Mouse (Mus musculus) kidney, postnatal 0 days (tissue): Measurements from ENCODE around the gene Olfr58. TPM values are rescaled to one million over a fixed set of nuclear protein-coding genes. Genes with fewer than 3 reads are reported as not detected.
"Not testable (repeated sequence)": the region's sequence is repeated elsewhere in the genome, so short reads cannot be mapped to it uniquely, and the experiment has no call there.

ENCODE experiments used
- ATAC-seq: fragments of 200-750 bp; cut with Nextera tagmentation; replicated peaks from 2 replicates; pipeline ENCODE4 v1.8.0; 2017; ENCODE audit warnings: low read depth, moderate number of reproducible peaks, moderate TSS enrichment, moderate library complexity; ENCODE audit not compliant: low FRiP score
- DNase-seq: peaks from one replicate; pipeline ENCODE4 v3.0.0-alpha.2; 2016; ENCODE audit warnings: low spot score
- H3K27ac ChIP-seq: fragments of 300-500 bp; sonication (generic); 2 replicates; pipeline ENCODE4 v1.5.1; 2014; ENCODE audit warnings: mild to moderate bottlenecking
- H3K27me3 ChIP-seq: fragments of 300-500 bp; sonication (generic); 2 replicates; pipeline ENCODE4 v1.6.1; 2014; ENCODE audit warnings: low read length, mixed read lengths; ENCODE audit not compliant: insufficient read depth
- H3K36me3 ChIP-seq: fragments of 300-500 bp; sonication (generic); 2 replicates; pipeline ENCODE4 v1.6.1; 2014; ENCODE audit warnings: low read length, mixed read lengths; ENCODE audit not compliant: insufficient read depth
- H3K4me1 ChIP-seq: fragments of 300-500 bp; sonication (generic); replicated peaks from 2 replicates; pipeline ENCODE4 v1.6.1; 2014; ENCODE audit warnings: antibody characterized with exemption, low read length, mixed read lengths; ENCODE audit not compliant: insufficient read depth
- H3K4me2 ChIP-seq: fragments of 300-500 bp; sonication (generic); 2 replicates; pipeline ENCODE4 v1.6.1; 2014; ENCODE audit warnings: mild to moderate bottlenecking, low read length, moderate library complexity, mixed read lengths
- H3K4me3 ChIP-seq: fragments of 300-500 bp; sonication (generic); replicated peaks from 2 replicates; pipeline ENCODE4 v1.5.1; 2014; ENCODE audit warnings: low read depth, low read length
- H3K9ac ChIP-seq: fragments of 300-500 bp; sonication (generic); 2 replicates; pipeline ENCODE4 v1.6.1; 2014; ENCODE audit warnings: low read depth, low read length
- H3K9me3 ChIP-seq: fragments of 300-500 bp; sonication (generic); replicated peaks from 2 replicates; pipeline ENCODE4 v1.6.1; 2016; ENCODE audit warnings: low read length, inconsistent platforms, mixed read lengths
- CTCF ChIP-seq: IDR thresholded peaks from 2 replicates; pipeline ENCODE4 v1.5.1; 2016; ENCODE audit warnings: antibody characterized with exemption, low read depth, mild to moderate bottlenecking, moderate library complexity
- WGBS: fragments of 180-500 bp; shearing (Covaris S2); extraction: QIAGEN DNeasy Blood & Tissue Kit; methylation state at CpG from one replicate; pipeline ENCODE4 v1.1.7; 2014; 5-methylcytosine and 5-hydroxymethylcytosine counted together
- polyA plus RNA-seq: library from polyadenylated mRNA; unstranded; fragments of >200 nt; fragmentation: Nextera tagmentation; extraction: Ambion mirVana; gene quantifications from 2 replicates; pipeline ENCODE4 v1.2.1, GENCODE M21; 2015

The Olfr58 gene
- not detected in 2 replicates for polyA plus RNA-seq

GRCm38 (mm10) chr9:19779983-19780382 lies at the start of gene Olfr58:
TSS of gene Olfr58 (plus strand) at chr9:19780283.
- Histone ChIP-seq H3K27me3 (no peaks in the 10 kb centered on the region), H3K36me3 (no peaks in the 10 kb centered on the region), H3K4me3 (no peak within 1 kb of the TSS), H3K4me2 (no peak within 1 kb of the TSS), H3K27ac (no peak within 1 kb of the TSS), H3K4me1 (no peaks in the 10 kb centered on the region), H3K9ac (no peak within 1 kb of the TSS), H3K9me3 (no peaks in the 10 kb centered on the region; the same call in 1 of the 2 replicates)
- no peak for DNase-seq
- TF ChIP-seq CTCF = no peak
- ATAC-seq = no peak

- no peak overlapping the region for H3K9ac ChIP-seq
- H3K4me2 ChIP-seq = no peak overlapping the region
- H3K27ac ChIP-seq = no peak overlapping the region
- WGBS = 85% methylated on average over 14 of the region's 14 CpGs
- no peak for DNase-seq
- ATAC-seq = no peak
- no peaks in the 10 kb centered on the region for H3K36me3 ChIP-seq
- TF ChIP-seq CTCF = no peak
- H3K4me3 ChIP-seq = no peak overlapping the region
- no peaks in the 10 kb centered on the region for H3K4me1 ChIP-seq
- no peaks in the 10 kb centered on the region for H3K27me3 ChIP-seq
- no peaks in the 10 kb centered on the region for H3K9me3 ChIP-seq
Measured at GRCm38 (mm10) chr9:19769136-19769535, 10.9 kb upstream of the Olfr58 start.

GRCm38 (mm10) chr9:19769701-19770100 lies 10.4 kb upstream of the Olfr58 start:
- Histone ChIP-seq H3K4me1 (no peaks in the 10 kb centered on the region), H3K36me3 (no peaks in the 10 kb centered on the region), H3K27ac (no peak overlapping the region), H3K4me2 (no peak overlapping the region), H3K9ac (no peak overlapping the region), H3K4me3 (no peak overlapping the region), H3K9me3 (no peaks in the 10 kb centered on the region), H3K27me3 (no peaks in the 10 kb centered on the region)
- 92% methylated on average over 14 of the region's 14 CpGs for WGBS
- no peak for TF ChIP-seq CTCF
- ATAC-seq (no peak), DNase-seq (no peak)

GRCm38 (mm10) chr9:19803000-19803399 lies 22.9 kb downstream of the Olfr58 start:
- H3K4me3 ChIP-seq = no peak overlapping the region
- H3K4me1 ChIP-seq = no peaks in the 10 kb centered on the region
- 73% methylated on average over 1 of the region's 1 CpGs for WGBS
- no peak overlapping the region for H3K4me2 ChIP-seq
- DNase-seq (no peak), ATAC-seq (no peak)
- no peaks in the 10 kb centered on the region for H3K9me3 ChIP-seq
- no peaks in the 10 kb centered on the region for H3K27me3 ChIP-seq
- H3K36me3 ChIP-seq = no peaks in the 10 kb centered on the region
- no peak for TF ChIP-seq CTCF
- H3K27ac ChIP-seq = no peak overlapping the region
- no peak overlapping the region for H3K9ac ChIP-seq

GRCm38 (mm10) chr9:19804606-19805005 lies 24.5 kb downstream of the Olfr58 start, which contains the start of gene Olfr859:
TSS of gene Olfr859 (plus strand) at chr9:19804906.
- H3K4me2 ChIP-seq, H3K4me3 ChIP-seq, H3K9ac ChIP-seq, H3K4me1 ChIP-seq, H3K36me3 ChIP-seq, H3K27ac ChIP-seq, ATAC-seq, DNase-seq, H3K9me3 ChIP-seq, H3K27me3 ChIP-seq: not testable (repeated sequence)
- 67% methylated on average over 1 of the region's 1 CpGs for WGBS

Other genes with a start within 250 kb of the Olfr58 start
- not detected in 2 replicates for gene Olfr853, start 239.2 kb upstream of the Olfr58 start, polyA plus RNA-seq
- gene Olfr854, start 212.9 kb upstream of the Olfr58 start, polyA plus RNA-seq = not detected in 2 replicates
- not detected in 2 replicates for gene Olfr855, start 197.7 kb upstream of the Olfr58 start, polyA plus RNA-seq
- 23.8 and 26.1 TPM in 2 replicates for gene Zfp317, start 158.2 kb upstream of the Olfr58 start, polyA plus RNA-seq
- not detected in 2 replicates for gene Olfr857, start 70.8 kb upstream of the Olfr58 start, polyA plus RNA-seq
- gene Olfr859, start 24.6 kb downstream of the Olfr58 start, polyA plus RNA-seq = not detected in 2 replicates
- gene Olfr860, start 69.5 kb downstream of the Olfr58 start, polyA plus RNA-seq = not detected in 2 replicates
- not detected in 2 replicates for gene Olfr862, start 107.7 kb downstream of the Olfr58 start, polyA plus RNA-seq
- gene Olfr77, start 136.6 kb downstream of the Olfr58 start, polyA plus RNA-seq = 0.32 and 0.37 TPM in 2 replicates
- gene Olfr866, start 247.8 kb downstream of the Olfr58 start, polyA plus RNA-seq = not detected in 2 replicates